In genomic region chrX:47912306-47912792, GRCm38 (mm10) we compare ENCODE assay signal across 8 mouse cellular contexts. TPM values are rescaled to one million over a fixed set of nuclear protein-coding genes. Genes with fewer than 3 reads are reported as not detected.
DNase-seq lines count a peak whose midpoint lies in the region; ATAC-seq and TF ChIP-seq lines count a peak whose summit lies in the region.

TSS of gene Ocrl (plus strand) at chrX:47912387.

- ATAC-seq in heart, embryonic 13.5 days (ENCODE audit: extremely low read depth, insufficient number of reproducible peaks, low FRiP score, low TSS enrichment): peak; percentile 42
- ATAC-seq in kidney, postnatal 0 days (replicated peaks; ENCODE audit: low FRiP score, low read depth): peak; percentile 89
- peak; percentile 89 for ATAC-seq in liver, embryonic 11.5 days (replicated peaks; ENCODE audit: low FRiP score)

- H3K4me2 ChIP-seq in heart, embryonic 13.5 days: peak within 1 kb of the TSS; percentile 69
- peak within 1 kb of the TSS; percentile 60 for H3K4me2 ChIP-seq in kidney, postnatal 0 days (ENCODE audit: low read length)
- H3K4me2 ChIP-seq in liver, embryonic 11.5 days: peak within 1 kb of the TSS; percentile 59
- H3K4me2 ChIP-seq in myocyte (ENCODE audit: low read depth): peak within 1 kb of the TSS; percentile 56

- no peaks in the 10 kb centered on the region for H3K9me3 ChIP-seq in forebrain, embryonic 10.5 days
- H3K9me3 ChIP-seq in heart, embryonic 13.5 days: no peaks in the 10 kb centered on the region
- H3K9me3 ChIP-seq in kidney, postnatal 0 days (replicated peaks; ENCODE audit: low read length): no peaks in the 10 kb centered on the region
- H3K9me3 ChIP-seq in liver, embryonic 11.5 days (ENCODE audit: control insufficient read depth, low read length): no peaks in the 10 kb centered on the region

- WGBS in forebrain, embryonic 10.5 days: 14% methylated on average over 31 of the region's 35 CpGs
- 13% methylated on average over 31 of the region's 35 CpGs for WGBS in heart, embryonic 13.5 days
- 26% methylated on average over 33 of the region's 35 CpGs for WGBS in kidney, postnatal 0 days
- 7% methylated on average over 33 of the region's 35 CpGs for WGBS in liver, embryonic 11.5 days

- H3K9ac ChIP-seq in heart, embryonic 13.5 days: peak within 1 kb of the TSS; percentile 87
- H3K9ac ChIP-seq in kidney, postnatal 0 days (ENCODE audit: low read depth, low read length): peak within 1 kb of the TSS; percentile 76
- H3K9ac ChIP-seq in liver, embryonic 11.5 days (ENCODE audit: low read depth, low read length): peak within 1 kb of the TSS; percentile 76

- peaks cover 8% of the 10 kb centered on the region for H3K4me1 ChIP-seq in forebrain, embryonic 10.5 days
- H3K4me1 ChIP-seq in heart, embryonic 13.5 days: no peaks in the 10 kb centered on the region; the same call in 1 of the 2 replicates
- H3K4me1 ChIP-seq in kidney, postnatal 0 days (replicated peaks; ENCODE audit: insufficient read depth, low read length): no peaks in the 10 kb centered on the region
- H3K4me1 ChIP-seq in liver, embryonic 11.5 days (replicated peaks; ENCODE audit: control insufficient read depth, insufficient read depth, low read length): no peaks in the 10 kb centered on the region

- no peaks in the 10 kb centered on the region for H3K27me3 ChIP-seq in forebrain, embryonic 10.5 days (ENCODE audit: poor library complexity, severe bottlenecking)
- no peaks in the 10 kb centered on the region for H3K27me3 ChIP-seq in heart, embryonic 13.5 days (replicated peaks)
- H3K27me3 ChIP-seq in kidney, postnatal 0 days (ENCODE audit: insufficient read depth, low read length): no peaks in the 10 kb centered on the region
- no peaks in the 10 kb centered on the region for H3K27me3 ChIP-seq in liver, embryonic 11.5 days (replicated peaks; ENCODE audit: control insufficient read depth, insufficient read depth, low read length)
- H3K27me3 ChIP-seq in myocyte (ENCODE audit: control insufficient read depth, insufficient read depth, insufficient read length): no peaks in the 10 kb centered on the region

- H3K4me3 ChIP-seq in forebrain, embryonic 10.5 days: peak within 1 kb of the TSS; percentile 73
- peak within 1 kb of the TSS; percentile 76 for H3K4me3 ChIP-seq in heart, embryonic 13.5 days
- peak within 1 kb of the TSS; percentile 67 for H3K4me3 ChIP-seq in kidney, postnatal 0 days (replicated peaks; ENCODE audit: low read depth, low read length)
- peak within 1 kb of the TSS; percentile 69 for H3K4me3 ChIP-seq in liver, embryonic 11.5 days (ENCODE audit: low read depth, low read length)
- H3K4me3 ChIP-seq in myocyte: peak within 1 kb of the TSS; percentile 36

- TF ChIP-seq CTCF in kidney, postnatal 0 days (IDR thresholded peaks at IDR 0.05; ENCODE audit: low read depth): peak; percentile 69

- peak within 1 kb of the TSS; percentile 96 for H3K27ac ChIP-seq in forebrain, embryonic 10.5 days
- H3K27ac ChIP-seq in heart, embryonic 13.5 days (replicated peaks): peak within 1 kb of the TSS; percentile 72
- peak within 1 kb of the TSS; percentile 78 for H3K27ac ChIP-seq in kidney, postnatal 0 days
- peak within 1 kb of the TSS; percentile 13; the same call in 1 of the 2 replicates for H3K27ac ChIP-seq in liver, embryonic 11.5 days (ENCODE audit: low read depth, low read length)

- H3K36me3 ChIP-seq in forebrain, embryonic 10.5 days (replicated peaks): no peaks in the 10 kb centered on the region
- H3K36me3 ChIP-seq in heart, embryonic 13.5 days: no peaks in the 10 kb centered on the region
- no peaks in the 10 kb centered on the region for H3K36me3 ChIP-seq in kidney, postnatal 0 days (ENCODE audit: insufficient read depth, low read length)
- no peaks in the 10 kb centered on the region for H3K36me3 ChIP-seq in liver, embryonic 11.5 days (ENCODE audit: control insufficient read depth, insufficient read depth, low read length)
- H3K36me3 ChIP-seq in myocyte (ENCODE audit: control insufficient read depth, insufficient read depth): no peaks in the 10 kb centered on the region

- TF ChIP-seq POLR2A in myocyte (IDR thresholded peaks at IDR 0.05; ENCODE audit: insufficient read length, low read depth): peak; percentile 36

- H3K79me2 ChIP-seq in myocyte (ENCODE audit: control insufficient read depth, insufficient read depth): no peaks in the 10 kb centered on the region

- H3ac ChIP-seq in myocyte (ENCODE audit: control insufficient read depth, insufficient read length): peak within 1 kb of the TSS; percentile 33

- DNase-seq in CD4-positive, CD25-positive, alpha-beta regulatory T cell, adult 2 months (ENCODE audit: low read depth, low spot score): peak; percentile 79
- peak; percentile 36 for DNase-seq in c-Kit-negative CD71-positive TER-119-positive erythroid progenitor cells, embryonic 14.5 days (ENCODE audit: low read depth, low spot score)
- peak; percentile 70 for DNase-seq in forebrain, embryonic 10.5 days (ENCODE audit: extremely low spot score, low spot score)
- peak; percentile 76 for DNase-seq in kidney, postnatal 0 days (ENCODE audit: low spot score)
- peak; percentile 59 for DNase-seq in liver, embryonic 11.5 days (ENCODE audit: low spot score)
- DNase-seq in spleen, postnatal 4 days (ENCODE audit: low spot score in 2 of 2): peak; percentile 60 to 85

TF ChIP-seq in myocyte, 11 proteins besides CTCF, POLR2A, EP300 and RAD21:
- no peak for TF ChIP-seq E2F4 (IDR thresholded peaks at IDR 0.05; ENCODE audit: insufficient read depth)
- no peak for TF ChIP-seq CEBPB (IDR thresholded peaks at IDR 0.05; ENCODE audit: insufficient read depth, poor library complexity, severe bottlenecking)
- TF ChIP-seq MYOD1 (IDR thresholded peaks at IDR 0.05; ENCODE audit: control insufficient read depth in 1 of 3, insufficient read length in 2 of 3, low read depth in 2 of 3): no peak
- no peak for TF ChIP-seq USF1 (IDR thresholded peaks at IDR 0.05; ENCODE audit: low read depth)
- no peak for TF ChIP-seq MAX (IDR thresholded peaks at IDR 0.05; ENCODE audit: low read depth)

RNA-seq across cellular contexts. Expression of gene Ocrl, which starts in this region (rescaled TPM):
- polyA plus RNA-seq in forebrain, embryonic 10.5 days (2016; fragmentation: Nextera tagmentation; extraction: Ambion mirVana): 17.2 and 19.0 TPM in 2 replicates
- 11.3 and 11.7 TPM in 2 replicates for polyA plus RNA-seq in heart, embryonic 13.5 days (2015; fragmentation: Nextera tagmentation; extraction: Ambion mirVana)
- polyA plus RNA-seq in kidney, postnatal 0 days (2015; fragmentation: Nextera tagmentation; extraction: Ambion mirVana): 13.2 and 14.4 TPM in 2 replicates
- polyA plus RNA-seq in liver, embryonic 11.5 days (2014; fragmentation: Nextera tagmentation; extraction: Ambion mirVana): 11.8 and 12.8 TPM in 2 replicates
- polyA plus RNA-seq in myocyte (2012; fragmentation: generic; extraction: Trizol): 4.9 TPM

Comparison
In these comparisons a context has a peak if more than half of its experiments do, and no peak if none do; other contexts are left out.
1. Peak in every context shown above with its lines: DNase-seq, ATAC-seq, H3K4me3 ChIP-seq and H3K27ac ChIP-seq.
2. H3K27ac ChIP-seq: peak in every context shown above with its lines; median percentile 96 in forebrain, embryonic 10.5 days; 78 in kidney, postnatal 0 days; 72 in heart, embryonic 13.5 days; 13 in liver, embryonic 11.5 days.